Mouse (Mus musculus) heart, embryonic 13.5 days (tissue): Measurements from ENCODE around the gene Fam98a. TPM values are rescaled to one million over a fixed set of nuclear protein-coding genes. Genes with fewer than 3 reads are reported as not detected.

ENCODE experiments used
- ATAC-seq: fragments of 200-750 bp; cut with Nextera tagmentation; 2 replicates; pipeline ENCODE4 v1.8.0; 2017; ENCODE audit warnings: moderate TSS enrichment; ENCODE audit not compliant: insufficient number of reproducible peaks, low FRiP score, low TSS enrichment; ENCODE audit errors: extremely low read depth
- H3K27ac ChIP-seq: fragments of 300-500 bp; sonication (generic); replicated peaks from 2 replicates; pipeline ENCODE4 v1.5.1; 2015; ENCODE audit warnings: moderate library complexity, mild to moderate bottlenecking, inconsistent platforms
- H3K27me3 ChIP-seq: fragments of 300-500 bp; sonication (generic); replicated peaks from 2 replicates; pipeline ENCODE4 v1.6.1; 2015; ENCODE audit warnings: mild to moderate bottlenecking, inconsistent platforms
- H3K36me3 ChIP-seq: fragments of 300-500 bp; sonication (generic); 2 replicates; pipeline ENCODE4 v1.6.1; 2015; ENCODE audit warnings: mild to moderate bottlenecking, inconsistent platforms
- H3K4me1 ChIP-seq: fragments of 300-500 bp; sonication (generic); 2 replicates; pipeline ENCODE4 v1.6.1; 2015; ENCODE audit warnings: inconsistent platforms
- H3K4me2 ChIP-seq: fragments of 300-500 bp; sonication (generic); 2 replicates; pipeline ENCODE4 v1.6.1; 2015; ENCODE audit warnings: inconsistent platforms, mild to moderate bottlenecking, moderate library complexity
- H3K4me3 ChIP-seq: fragments of 300-500 bp; sonication (generic); 2 replicates; pipeline ENCODE4 v1.5.1; 2015; ENCODE audit warnings: moderate library complexity, mild to moderate bottlenecking, inconsistent platforms
- H3K9ac ChIP-seq: fragments of 300-500 bp; sonication (generic); 2 replicates; pipeline ENCODE4 v1.6.1; 2015; ENCODE audit warnings: inconsistent platforms, mild to moderate bottlenecking, moderate library complexity
- H3K9me3 ChIP-seq: fragments of 300-500 bp; sonication (generic); 2 replicates; pipeline ENCODE4 v1.6.1; 2016; ENCODE audit warnings: inconsistent platforms
- WGBS: fragments of 180-500 bp; shearing (Covaris S2); methylation state at CpG from one replicate; pipeline ENCODE4 v1.1.7; 2015; ENCODE audit warnings: mixed read lengths; 5-methylcytosine and 5-hydroxymethylcytosine counted together
- polyA plus RNA-seq: library from polyadenylated mRNA; unstranded; fragments of >200 nt; fragmentation: Nextera tagmentation; extraction: Ambion mirVana; gene quantifications from 2 replicates; pipeline ENCODE4 v1.2.1, GENCODE M21; 2015

Fam98a gene
- polyA plus RNA-seq, 1 experiment from 2014 or later = 23.6 TPM

DNA sequence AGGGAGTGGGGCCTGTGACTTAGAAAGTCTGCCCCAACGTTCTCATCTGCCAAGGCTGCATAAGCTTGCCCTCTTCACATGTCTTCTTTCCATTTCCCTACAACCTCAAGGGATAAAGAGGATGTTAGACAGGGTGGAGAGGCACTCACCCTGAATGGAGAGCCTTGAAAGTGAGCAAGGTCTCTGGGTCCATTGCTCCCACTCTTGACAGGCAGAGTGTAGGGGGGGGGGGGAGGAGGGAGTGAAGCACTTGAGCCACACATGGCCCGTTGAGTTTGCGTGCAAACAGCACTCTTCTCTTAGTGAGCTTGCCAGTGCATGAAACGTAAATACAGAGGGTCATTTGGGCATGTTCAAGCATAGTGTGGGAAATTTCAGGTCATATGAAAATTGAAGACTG, 56.5 kb downstream of the Fam98a start:
- WGBS = 70% methylated on average over 4 of the region's 4 CpGs
- ATAC-seq = no peak; the same call in 1 of the 2 replicates
- Histone ChIP-seq H3K9ac (no peak overlapping the region), H3K27me3 (no peaks in the 10 kb centered on the region), H3K27ac (no peak overlapping the region), H3K36me3 (no peaks in the 10 kb centered on the region), H3K4me2 (no peak overlapping the region), H3K4me3 (no peak overlapping the region), H3K4me1 (peaks cover 11% of the 10 kb centered on the region), H3K9me3 (no peaks in the 10 kb centered on the region)

Other genes with a start within 250 kb of the Fam98a start
- gene Rasgrp3, start 116.0 kb downstream of the Fam98a start, polyA plus RNA-seq = 15.6 and 15.7 TPM in 2 replicates